Mouse (Mus musculus) stomach, adult 2 months (tissue): ENCODE measurements around the gene Gm28557. TPM values are rescaled to one million over a fixed set of nuclear protein-coding genes. Genes with fewer than 3 reads are reported as not detected.

Experiments
- polyA plus RNA-seq: library from polyadenylated mRNA; depleted of rRNA; stranded (reverse); fragments of >200 nt; gene quantifications from 2 replicates; pipeline ENCODE4 v1.2.3, GENCODE M21; 2012; rRNA removed

Gm28557 gene
- 0.23 and 0.35 TPM in 2 replicates for polyA plus RNA-seq

DNA sequence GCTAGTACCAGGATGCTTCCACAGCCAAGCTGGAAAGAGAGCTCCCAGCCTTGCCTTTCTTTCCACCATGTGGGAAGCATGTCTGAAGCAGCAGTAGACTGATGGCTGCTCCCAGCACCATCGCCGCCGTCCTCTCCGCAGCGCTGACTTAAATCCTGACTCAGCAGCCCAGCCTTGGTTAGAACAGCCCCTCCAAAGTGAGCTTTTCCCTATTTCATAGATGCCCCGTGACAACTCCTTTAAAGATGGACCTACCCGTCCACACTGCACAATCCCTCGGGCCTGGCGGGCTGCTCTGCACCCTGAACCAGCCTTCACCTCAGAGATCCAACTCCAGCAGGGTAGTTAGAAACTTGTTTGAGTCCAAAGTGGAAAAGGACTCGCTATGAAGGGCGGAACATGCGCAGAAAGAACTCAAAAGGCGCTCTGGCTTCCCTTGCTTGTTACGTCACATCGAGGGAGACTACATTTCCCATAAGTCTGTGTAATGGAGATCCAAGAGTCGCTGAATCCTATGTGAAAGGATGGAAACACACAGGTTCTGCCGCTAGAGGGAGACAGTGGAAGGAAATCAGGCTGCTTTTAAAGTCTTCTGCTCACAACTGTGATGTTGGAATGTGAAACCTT, at the start of gene Gm28557:
Gene Gm28557, minus strand, starts transcription at position 411 of the 627 bp plus-strand sequence.

DNA sequence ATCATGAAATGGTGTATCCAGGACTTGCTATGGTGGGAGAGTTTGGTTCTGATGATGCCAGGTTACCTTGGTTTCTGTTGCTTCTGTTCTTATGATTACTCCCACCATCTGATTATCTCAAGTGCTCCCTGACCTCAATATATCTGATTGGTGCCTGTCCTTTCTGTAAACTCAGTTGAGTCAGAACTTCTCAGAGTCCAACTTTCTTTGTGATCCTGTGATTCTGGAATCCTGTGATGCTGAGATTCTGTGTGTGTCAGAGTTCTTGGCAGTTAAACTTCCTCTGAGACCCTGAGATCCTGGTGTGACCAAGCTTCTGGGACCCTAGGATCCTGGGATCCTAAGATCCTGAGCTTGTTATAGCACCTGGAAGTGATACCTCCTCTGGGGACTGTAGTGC, 13.0 kb upstream of the Gm28557 start, which contains the start of gene Zfp759:
Gene Zfp759, plus strand, starts transcription at position 301 of the 400 bp plus-strand sequence.

DNA sequence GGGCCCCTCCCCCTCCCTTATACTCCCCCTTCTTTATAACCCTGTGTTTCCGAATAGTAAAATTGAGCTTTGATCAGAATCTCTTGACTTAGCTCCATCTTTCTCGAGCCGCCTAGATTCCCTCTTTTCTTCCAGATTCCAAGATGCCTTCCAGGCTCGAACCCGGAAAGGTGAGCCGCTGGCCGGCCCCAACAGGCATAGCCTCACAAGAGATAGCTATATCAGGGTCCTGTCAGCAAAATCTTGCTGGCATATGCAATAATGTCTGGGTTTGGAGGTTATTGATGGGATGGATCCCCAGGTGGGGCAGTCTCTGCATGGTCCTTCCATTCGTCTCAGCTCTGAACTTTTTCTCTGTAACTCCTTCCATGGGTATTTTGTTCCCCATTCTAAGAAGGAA, 7.8 kb upstream of the Gm28557 start, which contains the start of gene Rslcan18:
Gene Rslcan18, minus strand, starts transcription at position 101 of the 400 bp plus-strand sequence.

DNA sequence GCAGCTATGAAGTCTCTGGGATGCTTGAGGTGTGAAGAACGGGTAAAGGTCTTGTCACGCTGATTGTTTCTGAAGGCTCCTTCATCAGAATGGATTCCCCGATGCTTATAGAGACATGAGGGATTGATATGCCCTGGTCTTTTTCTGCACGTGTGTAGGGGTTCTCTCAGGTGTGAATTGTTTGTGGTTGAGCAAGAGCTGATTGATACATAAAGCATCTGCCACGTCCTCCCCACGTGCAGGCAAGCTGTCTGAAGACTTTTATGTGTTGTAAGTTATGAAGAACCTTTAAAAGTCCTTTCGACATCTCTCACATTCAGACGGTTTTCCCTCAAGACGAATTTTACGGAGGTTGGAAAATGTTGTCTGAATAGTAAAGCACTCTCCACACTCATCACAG, 10.5 kb downstream of the Gm28557 start, which contains the start of gene Zfp708:
Gene Zfp708, minus strand, starts transcription at position 101 of the 400 bp plus-strand sequence.

DNA sequence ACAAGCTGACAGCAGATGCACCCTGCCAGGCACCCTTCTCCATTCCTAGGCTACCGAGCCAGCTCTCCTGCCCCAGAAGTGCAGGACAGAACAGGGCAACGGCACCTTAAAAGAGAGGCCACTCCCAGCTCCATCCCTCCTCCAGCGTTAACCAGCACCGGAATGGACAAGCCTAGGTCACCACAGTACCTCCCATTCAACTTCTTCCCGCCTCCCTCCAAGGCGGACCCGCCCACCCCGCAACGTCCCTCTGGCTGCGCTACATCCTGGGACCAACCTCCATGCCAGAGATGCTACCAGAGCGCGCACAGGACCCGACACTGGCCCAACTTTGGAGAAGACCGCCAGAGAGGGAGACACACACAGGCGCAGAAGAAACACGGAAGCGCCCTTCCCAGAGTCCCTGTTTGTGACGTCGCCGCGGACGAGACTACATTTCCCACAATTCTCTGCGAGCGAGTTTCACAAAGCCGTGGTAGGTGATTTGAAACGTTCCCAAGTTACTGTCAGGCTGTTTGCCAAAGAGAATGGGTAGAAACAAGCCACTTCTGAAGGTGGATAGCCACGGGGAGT, 47.5 kb downstream of the Gm28557 start, which contains the start of gene Zfp712:
Gene Zfp712, minus strand, starts transcription at position 385 of the 573 bp plus-strand sequence.

Other genes with a start within 250 kb of the Gm28557 start
- 0.61 and 0.99 TPM in 2 replicates for gene Gm10767, start 203.7 kb downstream of the Gm28557 start, polyA plus RNA-seq
- 0.03 TPM in 1 of 2 replicates, not detected in the other for gene Zfp712, start 47.4 kb downstream of the Gm28557 start, polyA plus RNA-seq
- gene Zfp708, start 10.6 kb downstream of the Gm28557 start, polyA plus RNA-seq: not detected in 2 replicates
- gene Rslcan18, start 7.7 kb upstream of the Gm28557 start, polyA plus RNA-seq: 0.02 TPM in 2 replicates
- 0.02 TPM in 1 of 2 replicates, not detected in the other for gene Zfp759, start 13.1 kb upstream of the Gm28557 start, polyA plus RNA-seq
- gene Rsl1, start 64.6 kb upstream of the Gm28557 start, polyA plus RNA-seq: 0.15 and 0.16 TPM in 2 replicates
- 0.02 TPM in 1 of 2 replicates, not detected in the other for gene Zfp455, start 85.9 kb upstream of the Gm28557 start, polyA plus RNA-seq
- gene Zfp458, start 169.9 kb upstream of the Gm28557 start, polyA plus RNA-seq: 0.04 and 0.17 TPM in 2 replicates
- 0.13 and 0.19 TPM in 2 replicates for gene Zfp457, start 197.9 kb upstream of the Gm28557 start, polyA plus RNA-seq
- gene Zfp595, start 224.0 kb upstream of the Gm28557 start, polyA plus RNA-seq: 0.09 TPM in 2 replicates